Mouse (Mus musculus): ENCODE data around the gene Tmem17. TPM values are rescaled to one million over a fixed set of nuclear protein-coding genes. Genes with fewer than 3 reads are reported as not detected.

Gene Tmem17
- 0.82 and 1.5 TPM in 2 replicates for polyA plus RNA-seq (2012; ENCODE audit: insufficient read depth, insufficient read length, missing spikeins)

- Histone ChIP-seq H3K4me3 (ENCODE audit: insufficient read depth, low read length) (peak within 1 kb of the TSS; percentile 69), H3K27ac (ENCODE audit: insufficient read depth, low read depth, low read length) (peak within 1 kb of the TSS; percentile 52), H3K4me1 (ENCODE audit: control insufficient read depth, insufficient read depth, low read length) (peaks cover 4% of the 10 kb centered on the region)
- no peak for TF ChIP-seq POLR2A (IDR thresholded peaks at IDR 0.05; ENCODE audit: borderline replicate concordance, low read depth, low read length)
- TF ChIP-seq CTCF (IDR thresholded peaks at IDR 0.05; ENCODE audit: low read depth, low read length), result no peak
Measured at GRCm38 (mm10) chr11:22512038-22513001, at the start of gene Tmem17. TSS of gene Tmem17 (plus strand) at chr11:22512088.

DNA sequence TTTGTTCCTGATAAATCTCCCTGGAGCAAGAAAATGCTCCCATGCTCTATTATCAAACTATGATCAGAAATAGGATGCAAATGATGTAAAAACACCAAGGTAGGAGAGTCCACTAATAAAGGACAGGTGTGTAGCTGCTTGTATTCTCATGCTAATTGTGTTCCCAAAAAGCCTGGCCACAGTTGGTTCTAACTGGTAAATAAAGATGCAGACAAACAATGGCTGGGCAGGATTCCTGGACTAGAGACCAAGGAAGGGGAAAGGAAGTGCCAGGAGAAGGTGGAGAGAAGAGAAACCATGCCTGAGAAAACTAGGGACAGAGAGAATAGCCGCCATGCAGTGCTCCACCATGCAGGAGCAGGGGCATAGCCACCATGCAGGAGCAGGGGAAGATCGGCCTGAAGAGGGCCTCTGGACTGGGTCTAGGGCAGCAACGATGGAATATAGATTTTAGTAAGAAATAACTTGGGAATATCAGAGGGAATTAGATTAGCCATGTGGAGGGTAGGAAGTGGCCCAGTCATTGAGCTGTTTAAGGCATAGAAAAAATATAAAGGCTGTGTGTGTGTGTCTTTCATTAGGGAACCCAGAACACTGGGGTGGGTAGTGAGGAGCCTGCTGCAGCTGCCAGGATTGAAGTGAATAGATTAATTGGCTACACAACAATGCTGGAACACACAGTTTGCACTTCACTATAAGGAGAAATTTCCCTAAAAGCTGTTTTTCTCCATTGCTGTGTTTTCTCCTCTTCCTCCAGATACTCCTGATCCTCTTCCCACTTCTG, 31.9 kb upstream of the Tmem17 start:
- Histone ChIP-seq H3K4me1 (ENCODE audit: control insufficient read depth, insufficient read depth, low read length) (no peaks in the 10 kb centered on the region), H3K4me3 (ENCODE audit: insufficient read depth, low read length) (no peak overlapping the region), H3K27ac (ENCODE audit: insufficient read depth, low read depth, low read length) (no peak overlapping the region)
- TF ChIP-seq POLR2A (IDR thresholded peaks at IDR 0.05; ENCODE audit: borderline replicate concordance, low read depth, low read length) (no peak), CTCF (IDR thresholded peaks at IDR 0.05; ENCODE audit: low read depth, low read length) (no peak)

DNA sequence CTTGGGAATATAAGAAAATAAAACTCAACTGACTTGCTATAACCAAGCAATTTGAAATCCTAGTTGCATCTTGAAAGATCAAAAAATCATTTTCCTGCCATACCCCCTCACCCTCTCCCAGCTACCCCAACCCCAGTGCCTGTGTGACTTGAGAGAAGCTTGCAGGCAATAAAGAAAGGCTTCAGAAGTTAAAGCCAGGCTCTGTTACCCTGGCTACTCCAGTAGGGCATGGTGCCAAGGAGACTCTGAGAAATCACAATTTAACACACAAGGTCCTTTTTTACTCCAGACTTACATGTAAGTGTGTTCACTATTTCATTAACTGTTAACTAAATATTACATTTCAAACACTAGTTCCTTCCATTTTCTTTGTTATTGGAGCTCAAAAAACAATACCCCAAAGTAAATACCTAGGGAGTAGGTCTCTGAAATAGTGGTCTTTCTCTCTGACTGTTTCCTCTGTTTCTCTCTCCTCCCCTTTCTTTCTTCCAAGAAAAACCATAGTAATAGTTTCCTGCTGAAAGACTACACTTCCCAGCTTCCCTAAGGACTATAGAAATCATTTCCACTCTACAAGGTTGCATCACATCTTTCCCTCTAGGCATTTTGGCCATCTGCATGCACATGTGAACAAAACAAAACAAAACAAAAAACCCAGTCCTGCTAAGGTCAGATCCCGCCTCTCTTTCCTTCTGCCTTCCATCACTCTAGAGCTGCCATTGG, 30.1 kb upstream of the Tmem17 start:
- H3K4me1 ChIP-seq (ENCODE audit: control insufficient read depth, insufficient read depth, low read length), result no peaks in the 10 kb centered on the region
- no peak overlapping the region for H3K4me3 ChIP-seq (ENCODE audit: insufficient read depth, low read length)
- H3K27ac ChIP-seq (ENCODE audit: insufficient read depth, low read depth, low read length), result no peak overlapping the region
- no peak for TF ChIP-seq POLR2A (IDR thresholded peaks at IDR 0.05; ENCODE audit: borderline replicate concordance, low read depth, low read length)
- no peak for TF ChIP-seq CTCF (IDR thresholded peaks at IDR 0.05; ENCODE audit: low read depth, low read length)

DNA sequence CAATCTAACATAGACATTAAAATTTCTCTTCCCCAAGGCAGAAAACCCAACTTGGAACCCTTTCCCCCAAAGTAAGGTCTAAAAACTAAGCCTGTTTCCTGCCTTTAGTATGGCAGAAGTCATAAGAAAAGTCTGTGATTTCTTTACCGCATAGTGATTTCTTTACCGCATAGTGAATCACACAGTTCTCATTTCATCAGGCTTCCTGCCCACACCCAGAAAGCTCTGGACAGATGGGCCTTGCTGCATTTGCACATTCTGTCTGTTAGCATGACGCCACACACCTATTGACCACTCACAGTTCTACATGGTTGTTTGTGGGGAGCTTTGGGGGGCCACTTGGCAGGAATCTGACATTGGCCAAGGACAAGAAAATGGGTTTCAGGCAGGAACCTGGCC, 29.5 kb upstream of the Tmem17 start:
- H3K4me1 ChIP-seq (ENCODE audit: control insufficient read depth, insufficient read depth, low read length), result no peaks in the 10 kb centered on the region
- no peak overlapping the region for H3K27ac ChIP-seq (ENCODE audit: insufficient read depth, low read depth, low read length)
- no peak overlapping the region for H3K4me3 ChIP-seq (ENCODE audit: insufficient read depth, low read length)
- no peak for TF ChIP-seq CTCF (IDR thresholded peaks at IDR 0.05; ENCODE audit: low read depth, low read length)

GRCm38 (mm10) chr11:22493694-22494319, 18.1 kb upstream of the Tmem17 start:
- no peak overlapping the region for H3K4me3 ChIP-seq (ENCODE audit: insufficient read depth, low read length)
- no peak overlapping the region for H3K27ac ChIP-seq (ENCODE audit: insufficient read depth, low read depth, low read length)
- TF ChIP-seq POLR2A (IDR thresholded peaks at IDR 0.05; ENCODE audit: borderline replicate concordance, low read depth, low read length) (no peak), CTCF (IDR thresholded peaks at IDR 0.05; ENCODE audit: low read depth, low read length) (no peak)
- no peaks in the 10 kb centered on the region for H3K4me1 ChIP-seq (ENCODE audit: control insufficient read depth, insufficient read depth, low read length)

- Histone ChIP-seq H3K4me3 (ENCODE audit: insufficient read depth, low read length) (no peak overlapping the region), H3K27ac (ENCODE audit: insufficient read depth, low read depth, low read length) (no peak overlapping the region), H3K4me1 (ENCODE audit: control insufficient read depth, insufficient read depth, low read length) (no peaks in the 10 kb centered on the region)
- no peak for TF ChIP-seq POLR2A (IDR thresholded peaks at IDR 0.05; ENCODE audit: borderline replicate concordance, low read depth, low read length)
- TF ChIP-seq CTCF (IDR thresholded peaks at IDR 0.05; ENCODE audit: low read depth, low read length), result no peak
Measured at GRCm38 (mm10) chr11:22494941-22495340, 16.9 kb upstream of the Tmem17 start.

- Histone ChIP-seq H3K4me1 (ENCODE audit: control insufficient read depth, insufficient read depth, low read length) (no peaks in the 10 kb centered on the region), H3K27ac (ENCODE audit: insufficient read depth, low read depth, low read length) (no peak overlapping the region), H3K4me3 (ENCODE audit: insufficient read depth, low read length) (no peak overlapping the region)
- TF ChIP-seq POLR2A (IDR thresholded peaks at IDR 0.05; ENCODE audit: borderline replicate concordance, low read depth, low read length) (no peak), CTCF (IDR thresholded peaks at IDR 0.05; ENCODE audit: low read depth, low read length) (no peak)
Measured at GRCm38 (mm10) chr11:22499396-22499795, 12.5 kb upstream of the Tmem17 start.

GRCm38 (mm10) chr11:22499886-22500285, 12.0 kb upstream of the Tmem17 start:
- Histone ChIP-seq H3K4me1 (ENCODE audit: control insufficient read depth, insufficient read depth, low read length) (no peaks in the 10 kb centered on the region), H3K27ac (ENCODE audit: insufficient read depth, low read depth, low read length) (no peak overlapping the region), H3K4me3 (ENCODE audit: insufficient read depth, low read length) (no peak overlapping the region)
- TF ChIP-seq POLR2A (IDR thresholded peaks at IDR 0.05; ENCODE audit: borderline replicate concordance, low read depth, low read length) (no peak), CTCF (IDR thresholded peaks at IDR 0.05; ENCODE audit: low read depth, low read length) (no peak)
